In the genomic region with DNA sequence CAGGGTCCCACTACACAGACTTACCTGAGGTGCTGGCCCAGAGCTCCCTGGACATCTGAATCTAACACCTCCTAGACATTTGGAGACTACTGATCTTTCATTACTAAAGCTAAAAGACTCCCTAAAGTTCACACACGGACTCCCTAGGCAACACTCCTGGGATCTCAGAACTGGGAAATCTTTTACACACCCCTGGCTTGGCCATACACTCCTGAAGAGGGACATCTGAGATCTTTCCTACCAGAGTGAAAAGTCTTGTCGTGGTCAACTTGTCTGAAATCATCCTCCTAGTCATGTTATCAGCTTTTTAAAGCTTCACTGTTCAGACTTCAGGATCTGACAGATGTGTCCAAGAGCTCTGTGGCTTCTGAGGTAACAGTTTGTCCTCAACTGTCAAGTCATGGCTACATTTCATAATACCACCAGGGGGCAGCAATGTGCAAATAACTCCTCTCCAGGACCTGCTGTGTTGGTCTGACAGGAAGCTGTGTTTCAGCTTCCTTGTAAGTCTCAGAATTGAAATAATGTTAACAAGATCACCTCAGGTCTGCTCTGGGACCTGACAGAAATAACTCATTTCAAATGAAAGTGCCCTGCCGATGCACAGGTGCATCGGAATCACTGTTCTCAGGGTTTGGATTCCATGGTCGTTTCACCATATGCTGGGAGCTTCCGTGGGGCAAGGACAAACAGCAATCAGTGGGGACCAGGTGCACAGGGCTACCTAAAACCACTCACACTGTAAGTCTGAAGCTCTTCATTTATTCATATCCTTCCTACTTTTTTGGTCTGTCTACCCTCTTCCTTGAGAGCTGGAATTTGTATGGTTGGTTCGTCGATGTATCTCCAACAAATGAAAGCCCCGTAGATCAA, we compare ENCODE assay signal across 9 mouse cellular contexts.
DNase-seq lines count a peak whose midpoint lies in the region; ATAC-seq lines count a peak whose summit lies in the region.
"Had no signal": no experiment of that assay in that cellular context is flagged by ENCODE, and none has a peak within 500 bp of the region (broad histone marks: within the 10 kb centered on the region; RNA-seq: fewer than 3 reads in every experiment).

No protein-coding gene starts in this region.

- ATAC-seq in liver, embryonic 11.5 days (replicated peaks; ENCODE audit: low FRiP score), result no peak; the same call in 1 of the 2 replicates
- ATAC-seq in neural tube, embryonic 12.5 days (ENCODE audit: low FRiP score, low read depth), result peak; percentile 70

- peak; percentile 81 for DNase-seq in CD4-positive, CD25-positive, alpha-beta regulatory T cell, adult 2 months (ENCODE audit: low read depth, low spot score)
- DNase-seq in adrenal gland, postnatal 14 days, result peak; percentile 86
- DNase-seq in embryo, embryonic 9.5 days (ENCODE audit: extremely low spot score), result peak; percentile 77
- peak; percentile 84 for DNase-seq in heart, embryonic 10.5 days (ENCODE audit: low spot score)
- DNase-seq in kidney, postnatal 14 days, result peak; percentile 83
- DNase-seq in liver, embryonic 11.5 days (ENCODE audit: low spot score), result peak; percentile 57
- peak; percentile 42 for DNase-seq in testis, postnatal 14 days (ENCODE audit: low spot score)

- no peak overlapping the region for H3K27ac ChIP-seq in heart, embryonic 10.5 days
- H3K27ac ChIP-seq in liver, embryonic 11.5 days (ENCODE audit: low read depth, low read length), result no peak overlapping the region
- H3K27ac ChIP-seq in neural tube, embryonic 12.5 days, result no peak overlapping the region

- no peaks in the 10 kb centered on the region for H3K4me1 ChIP-seq in heart, embryonic 10.5 days
- no peaks in the 10 kb centered on the region for H3K4me1 ChIP-seq in liver, embryonic 11.5 days (replicated peaks; ENCODE audit: control insufficient read depth, insufficient read depth, low read length)
- no peaks in the 10 kb centered on the region for H3K4me1 ChIP-seq in neural tube, embryonic 12.5 days

- H3K9me3 ChIP-seq in heart, embryonic 10.5 days, result no peaks in the 10 kb centered on the region
- no peaks in the 10 kb centered on the region for H3K9me3 ChIP-seq in liver, embryonic 11.5 days (ENCODE audit: control insufficient read depth, low read length)
- H3K9me3 ChIP-seq in neural tube, embryonic 12.5 days, result no peaks in the 10 kb centered on the region

- H3K4me2 ChIP-seq in liver, embryonic 11.5 days, result no peak overlapping the region
- no peak overlapping the region for H3K4me2 ChIP-seq in neural tube, embryonic 12.5 days (replicated peaks)

- no peaks in the 10 kb centered on the region for H3K27me3 ChIP-seq in heart, embryonic 10.5 days (ENCODE audit: insufficient read depth, poor library complexity, severe bottlenecking)
- H3K27me3 ChIP-seq in liver, embryonic 11.5 days (replicated peaks; ENCODE audit: control insufficient read depth, insufficient read depth, low read length), result no peaks in the 10 kb centered on the region
- no peaks in the 10 kb centered on the region for H3K27me3 ChIP-seq in neural tube, embryonic 12.5 days (replicated peaks)

- no peaks in the 10 kb centered on the region for H3K36me3 ChIP-seq in heart, embryonic 10.5 days
- no peaks in the 10 kb centered on the region for H3K36me3 ChIP-seq in liver, embryonic 11.5 days (ENCODE audit: control insufficient read depth, insufficient read depth, low read length)
- H3K36me3 ChIP-seq in neural tube, embryonic 12.5 days, result no peaks in the 10 kb centered on the region

- H3K9ac ChIP-seq in liver, embryonic 11.5 days (ENCODE audit: low read depth, low read length), result no peak overlapping the region
- no peak overlapping the region for H3K9ac ChIP-seq in neural tube, embryonic 12.5 days

- no peak overlapping the region for H3K4me3 ChIP-seq in heart, embryonic 10.5 days
- no peak overlapping the region for H3K4me3 ChIP-seq in liver, embryonic 11.5 days (ENCODE audit: low read depth, low read length)
- H3K4me3 ChIP-seq in neural tube, embryonic 12.5 days, result no peak overlapping the region
- H3K4me3 ChIP-seq: erythroblast, embryonic 14.5 days had no signal

- 73% methylated on average over 9 of the region's 9 CpGs for WGBS in heart, embryonic 10.5 days
- 73% methylated on average over 9 of the region's 9 CpGs for WGBS in liver, embryonic 11.5 days
- WGBS in neural tube, embryonic 12.5 days, result 77% methylated on average over 9 of the region's 9 CpGs
